Mouse (Mus musculus): ENCODE data around the gene 2310039H08Rik. TPM values are rescaled to one million over a fixed set of nuclear protein-coding genes. Genes with fewer than 3 reads are reported as not detected.

Gene 2310039H08Rik
- polyA plus RNA-seq, 1 experiment from 2014 or later: 69.8 TPM

GRCm38 (mm10) chr17:46810672-46811071 is 38.2 kb downstream of the 2310039H08Rik start:
- H3K27me3 ChIP-seq: no peaks in the 10 kb centered on the region
- H3K4me3 ChIP-seq: no peak overlapping the region
- no peak overlapping the region for H3K4me2 ChIP-seq
- no peak for ATAC-seq (ENCODE audit: insufficient number of reproducible peaks, insufficient read depth, low FRiP score, low TSS enrichment, low read depth)
- H3K9me3 ChIP-seq: no peaks in the 10 kb centered on the region
- no peak overlapping the region for H3K9ac ChIP-seq
- H3K36me3 ChIP-seq: peaks cover 76% of the 10 kb centered on the region
- no peaks in the 10 kb centered on the region for H3K4me1 ChIP-seq
- 96% methylated on average over 3 of the region's 3 CpGs for WGBS
- H3K27ac ChIP-seq: no peak overlapping the region

GRCm38 (mm10) chr17:46812442-46812841 is 40.0 kb downstream of the 2310039H08Rik start:
- Histone ChIP-seq H3K4me2 (no peak overlapping the region), H3K36me3 (peaks cover 73% of the 10 kb centered on the region), H3K9ac (no peak overlapping the region), H3K4me3 (no peak overlapping the region), H3K9me3 (no peaks in the 10 kb centered on the region), H3K4me1 (no peaks in the 10 kb centered on the region), H3K27ac (no peak overlapping the region), H3K27me3 (no peaks in the 10 kb centered on the region)
- ATAC-seq (ENCODE audit: insufficient number of reproducible peaks, insufficient read depth, low FRiP score, low TSS enrichment, low read depth): no peak
- WGBS: 93% methylated on average over 1 of the region's 1 CpGs

GRCm38 (mm10) chr17:46813637-46814036 is 41.2 kb downstream of the 2310039H08Rik start:
- no peaks in the 10 kb centered on the region for H3K27me3 ChIP-seq
- no peaks in the 10 kb centered on the region for H3K9me3 ChIP-seq
- no peak overlapping the region for H3K4me2 ChIP-seq
- WGBS: 77% methylated on average over 8 of the region's 8 CpGs
- H3K9ac ChIP-seq: no peak overlapping the region
- no peak for ATAC-seq (ENCODE audit: insufficient number of reproducible peaks, insufficient read depth, low FRiP score, low TSS enrichment, low read depth)
- H3K4me1 ChIP-seq: no peaks in the 10 kb centered on the region
- no peak overlapping the region for H3K4me3 ChIP-seq
- peaks cover 69% of the 10 kb centered on the region for H3K36me3 ChIP-seq
- H3K27ac ChIP-seq: no peak overlapping the region

- H3K27ac ChIP-seq: no peak overlapping the region
- H3K9me3 ChIP-seq: no peaks in the 10 kb centered on the region
- no peaks in the 10 kb centered on the region for H3K27me3 ChIP-seq
- H3K4me3 ChIP-seq: no peak overlapping the region
- no peaks in the 10 kb centered on the region for H3K4me1 ChIP-seq
- no peak overlapping the region for H3K9ac ChIP-seq
- no peak for ATAC-seq (ENCODE audit: insufficient number of reproducible peaks, insufficient read depth, low FRiP score, low TSS enrichment, low read depth)
- no peak overlapping the region for H3K4me2 ChIP-seq
- WGBS: 78% methylated on average over 6 of the region's 6 CpGs
- H3K36me3 ChIP-seq: peaks cover 69% of the 10 kb centered on the region
Measured at GRCm38 (mm10) chr17:46814497-46814896, 42.1 kb downstream of the 2310039H08Rik start.

- H3K9ac ChIP-seq: no peak overlapping the region
Measured at GRCm38 (mm10) chr17:46816306-46816705, 43.9 kb downstream of the 2310039H08Rik start.

DNA sequence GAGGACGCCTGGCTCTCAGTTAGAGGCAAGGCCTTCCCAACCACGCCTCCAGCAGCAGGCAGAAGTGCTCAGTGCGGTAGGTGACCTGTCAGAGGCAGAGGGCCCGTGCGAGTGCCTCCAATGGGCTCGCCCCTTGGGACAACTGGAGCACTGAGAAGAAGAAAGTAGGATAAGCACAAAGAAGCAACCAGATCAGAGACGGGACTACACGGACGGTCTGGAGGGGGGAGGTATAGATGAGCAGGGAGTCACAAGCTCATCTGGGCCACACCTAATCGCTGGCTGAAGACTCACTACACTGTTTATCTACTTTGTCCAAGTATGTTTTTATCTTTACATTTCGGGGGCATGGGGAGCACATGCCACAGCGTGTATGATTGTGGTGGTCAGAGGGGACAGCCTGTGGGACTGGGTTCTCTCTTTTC is 45.3 kb downstream of the 2310039H08Rik start:
- 87% methylated on average over 12 of the region's 12 CpGs for WGBS
- no peak for ATAC-seq (ENCODE audit: insufficient number of reproducible peaks, insufficient read depth, low FRiP score, low TSS enrichment, low read depth)
- H3K27me3 ChIP-seq: no peaks in the 10 kb centered on the region
- no peak overlapping the region for H3K4me3 ChIP-seq
- no peaks in the 10 kb centered on the region for H3K9me3 ChIP-seq
- no peak overlapping the region for H3K9ac ChIP-seq
- peaks cover 71% of the 10 kb centered on the region for H3K36me3 ChIP-seq
- H3K4me2 ChIP-seq: no peak overlapping the region
- no peaks in the 10 kb centered on the region for H3K4me1 ChIP-seq
- H3K27ac ChIP-seq: no peak overlapping the region

More at GRCm38 (mm10) chr17:46816306-46816705, 43.9 kb downstream of the 2310039H08Rik start:
- no peak overlapping the region for H3K27ac ChIP-seq
- no peak overlapping the region for H3K4me2 ChIP-seq
- H3K4me1 ChIP-seq: no peaks in the 10 kb centered on the region
- no peaks in the 10 kb centered on the region for H3K27me3 ChIP-seq
- no peak overlapping the region for H3K4me3 ChIP-seq
- peaks cover 76% of the 10 kb centered on the region for H3K36me3 ChIP-seq
- no peak for ATAC-seq (ENCODE audit: insufficient number of reproducible peaks, insufficient read depth, low FRiP score, low TSS enrichment, low read depth)
- 77% methylated on average over 13 of the region's 13 CpGs for WGBS
- no peaks in the 10 kb centered on the region for H3K9me3 ChIP-seq

DNA sequence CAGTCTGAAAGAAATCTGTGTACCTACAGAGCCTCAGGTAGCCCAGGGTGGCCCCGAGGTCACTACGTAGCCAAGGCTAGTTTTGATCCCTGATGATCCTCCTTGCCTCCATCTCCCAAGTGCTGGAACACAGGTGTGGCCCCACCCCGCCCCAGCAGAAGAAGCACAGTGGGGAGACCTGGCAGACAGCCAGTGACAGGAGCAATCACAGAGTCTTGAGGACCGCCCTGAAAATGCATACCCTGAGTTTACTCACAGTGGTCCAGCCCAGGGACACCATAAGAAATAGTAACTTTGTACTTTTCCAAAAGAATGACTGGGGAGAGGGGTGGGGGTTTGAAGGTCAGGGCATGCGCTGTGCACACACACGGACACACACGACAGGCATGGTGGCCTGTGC is 48.2 kb downstream of the 2310039H08Rik start:
- no peak overlapping the region for H3K9ac ChIP-seq
- H3K27ac ChIP-seq: no peak overlapping the region
- H3K36me3 ChIP-seq: peaks cover 83% of the 10 kb centered on the region
- no peaks in the 10 kb centered on the region for H3K27me3 ChIP-seq
- no peaks in the 10 kb centered on the region for H3K4me1 ChIP-seq
- H3K4me2 ChIP-seq: no peak overlapping the region
- no peak for ATAC-seq (ENCODE audit: insufficient number of reproducible peaks, insufficient read depth, low FRiP score, low TSS enrichment, low read depth)
- no peaks in the 10 kb centered on the region for H3K9me3 ChIP-seq
- no peak overlapping the region for H3K4me3 ChIP-seq
- 93% methylated on average over 7 of the region's 7 CpGs for WGBS

Other genes with a start within 250 kb of the 2310039H08Rik start
- gene Cul9, start 226.2 kb upstream of the 2310039H08Rik start, polyA plus RNA-seq (2015; fragmentation: Nextera tagmentation; extraction: Ambion mirVana): 10.7 and 11.4 TPM in 2 replicates
- gene Srf, start 216.5 kb upstream of the 2310039H08Rik start, polyA plus RNA-seq (2015; fragmentation: Nextera tagmentation; extraction: Ambion mirVana): 6.3 and 8.9 TPM in 2 replicates
- gene Ptk7, start 143.1 kb upstream of the 2310039H08Rik start, polyA plus RNA-seq (2015; fragmentation: Nextera tagmentation; extraction: Ambion mirVana): 148 and 149 TPM in 2 replicates
- 21.8 and 26.3 TPM in 2 replicates for gene Klc4, start 126.6 kb upstream of the 2310039H08Rik start, polyA plus RNA-seq (2015; fragmentation: Nextera tagmentation; extraction: Ambion mirVana)
- gene Mrpl2, start 126.4 kb upstream of the 2310039H08Rik start, polyA plus RNA-seq (2015; fragmentation: Nextera tagmentation; extraction: Ambion mirVana): 92.7 and 95.4 TPM in 2 replicates
- 57.4 and 64.1 TPM in 2 replicates for gene Cul7, start 122.3 kb upstream of the 2310039H08Rik start, polyA plus RNA-seq (2015; fragmentation: Nextera tagmentation; extraction: Ambion mirVana)
- 72.3 and 75.6 TPM in 2 replicates for gene Rrp36, start 98.3 kb upstream of the 2310039H08Rik start, polyA plus RNA-seq (2015; fragmentation: Nextera tagmentation; extraction: Ambion mirVana)
- gene Mea1, start 93.8 kb upstream of the 2310039H08Rik start, polyA plus RNA-seq (2015; fragmentation: Nextera tagmentation; extraction: Ambion mirVana): 160 and 176 TPM in 2 replicates
- 121 and 133 TPM in 2 replicates for gene Klhdc3, start 91.7 kb upstream of the 2310039H08Rik start, polyA plus RNA-seq (2015; fragmentation: Nextera tagmentation; extraction: Ambion mirVana)
- 85.8 and 100 TPM in 2 replicates for gene Ppp2r5d, start 67.5 kb upstream of the 2310039H08Rik start, polyA plus RNA-seq (2015; fragmentation: Nextera tagmentation; extraction: Ambion mirVana)
- gene Pex6, start 61.2 kb upstream of the 2310039H08Rik start, polyA plus RNA-seq (2015; fragmentation: Nextera tagmentation; extraction: Ambion mirVana): 27.9 and 32.4 TPM in 2 replicates
- 0.34 and 1.8 TPM in 2 replicates for gene Gnmt, start 43.5 kb upstream of the 2310039H08Rik start, polyA plus RNA-seq (2015; fragmentation: Nextera tagmentation; extraction: Ambion mirVana)
- gene Cnpy3, start 20.4 kb upstream of the 2310039H08Rik start, polyA plus RNA-seq (2015; fragmentation: Nextera tagmentation; extraction: Ambion mirVana): 65.5 and 67.0 TPM in 2 replicates
- gene Ptcra, start 8.9 kb upstream of the 2310039H08Rik start, polyA plus RNA-seq (2015; fragmentation: Nextera tagmentation; extraction: Ambion mirVana): 0.53 TPM in 1 of 2 replicates, not detected in the other
- 172 and 178 TPM in 2 replicates for gene Rpl7l1, start 10.0 kb downstream of the 2310039H08Rik start, polyA plus RNA-seq (2015; fragmentation: Nextera tagmentation; extraction: Ambion mirVana)
- gene Bicral, start 85.8 kb downstream of the 2310039H08Rik start, polyA plus RNA-seq (2015; fragmentation: Nextera tagmentation; extraction: Ambion mirVana): 4.4 and 5.0 TPM in 2 replicates
- gene Tbcc, start 118.0 kb downstream of the 2310039H08Rik start, polyA plus RNA-seq (2015; fragmentation: Nextera tagmentation; extraction: Ambion mirVana): 58.5 and 63.3 TPM in 2 replicates
- gene Prph2, start 137.8 kb downstream of the 2310039H08Rik start, polyA plus RNA-seq (2015; fragmentation: Nextera tagmentation; extraction: Ambion mirVana): not detected in 2 replicates
- gene Ubr2, start 237.9 kb downstream of the 2310039H08Rik start, polyA plus RNA-seq (2015; fragmentation: Nextera tagmentation; extraction: Ambion mirVana): 18.6 and 19.0 TPM in 2 replicates

Data from embryonic facial prominence, embryonic 13.5 days (tissue).